Comparison of ENCODE assay signal across 8 mouse cellular contexts in the genomic region with DNA sequence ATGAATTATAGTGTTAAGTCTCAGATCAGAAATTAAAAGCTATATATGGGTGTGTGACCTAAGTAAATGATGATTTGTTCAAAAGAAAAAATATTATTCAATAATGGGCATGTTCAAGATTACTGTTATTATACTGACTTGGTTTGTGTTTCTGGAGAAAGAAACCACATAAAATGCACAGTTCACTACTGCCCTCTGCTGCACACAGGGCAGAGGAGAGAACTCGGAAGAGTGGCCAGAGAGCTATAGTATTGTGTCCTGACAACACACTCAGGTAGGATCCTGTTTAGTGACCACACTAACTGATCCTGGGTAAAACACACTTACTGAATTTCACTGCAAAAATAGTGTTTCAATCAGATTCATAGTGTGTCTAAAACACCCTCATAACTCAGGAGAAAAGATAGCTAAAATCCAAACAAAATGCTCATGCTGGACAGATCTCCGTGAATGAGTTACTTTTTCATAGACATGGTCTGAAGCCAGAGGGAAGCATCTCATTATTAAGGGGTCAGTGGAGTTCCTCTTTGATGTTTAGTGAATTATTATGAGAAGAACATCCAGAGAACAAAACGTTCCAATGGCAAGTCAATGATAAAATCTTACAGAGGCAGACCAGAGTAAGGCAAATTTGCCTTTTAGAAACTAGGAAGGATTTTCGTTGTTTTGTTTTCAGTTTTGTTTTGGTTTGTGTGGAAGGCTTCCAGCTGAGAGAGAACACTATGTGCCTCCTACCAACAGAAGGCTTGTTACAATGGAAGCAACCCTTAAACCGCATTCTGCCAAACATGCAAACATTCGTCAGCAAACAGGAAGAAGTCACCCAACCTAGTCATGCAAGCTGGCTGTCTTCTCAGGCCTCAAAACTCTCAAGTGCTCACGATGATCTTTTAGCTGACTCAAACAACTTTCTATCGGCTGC.
DNase-seq lines count a peak whose midpoint lies in the region; ATAC-seq and TF ChIP-seq lines count a peak whose summit lies in the region.

No protein-coding gene starts in this region.

- ATAC-seq in forebrain, embryonic 16.5 days, result peak; percentile 64
- ATAC-seq in hindbrain, postnatal 0 days, result peak; percentile 76; the same call in 1 of the 2 replicates
- peak; percentile 93 for ATAC-seq in megakaryocyte, adult 5-6 weeks (ENCODE audit: poor library complexity, severe bottlenecking)

- H3K4me2 ChIP-seq in forebrain, embryonic 16.5 days (ENCODE audit: low read length), result no peak overlapping the region
- H3K4me2 ChIP-seq in hindbrain, postnatal 0 days (ENCODE audit: low read depth, low read length), result 0 out of 2 replicates have a peak overlapping the region, but pooled peaks have one; percentile 10

- WGBS in forebrain, embryonic 16.5 days, result 53% methylated on average over 8 of the region's 8 CpGs
- 31% methylated on average over 8 of the region's 8 CpGs for WGBS in hindbrain, postnatal 0 days

- peak; percentile 2 for DNase-seq in cerebellum, adult 8-10 months
- DNase-seq in cerebellum, adult 11-12 months, result no peak
- peak; percentile 24 for DNase-seq in adrenal gland, postnatal 25 days
- peak; percentile 82 for DNase-seq in hindbrain, postnatal 0 days (ENCODE audit: low spot score)
- peak; percentile 20 to 70 for DNase-seq in layer of hippocampus, postnatal 25 days (ENCODE audit: extremely low spot score in 1 of 2, low spot score in 1 of 2)
- DNase-seq in right cerebral cortex, postnatal 10 days (ENCODE audit: low spot score in 2 of 2), result peak; percentile 54 to 71

- H3K9ac ChIP-seq in forebrain, embryonic 16.5 days (replicated peaks; ENCODE audit: low read depth, low read length), result no peak overlapping the region
- H3K9ac ChIP-seq in hindbrain, postnatal 0 days (replicated peaks; ENCODE audit: low read length), result no peak overlapping the region

- no peaks in the 10 kb centered on the region for H3K36me3 ChIP-seq in forebrain, embryonic 16.5 days (ENCODE audit: control insufficient read depth, insufficient read depth)
- H3K36me3 ChIP-seq in hindbrain, postnatal 0 days (ENCODE audit: insufficient read depth, low read length), result no peaks in the 10 kb centered on the region

- TF ChIP-seq CTCF in hindbrain, postnatal 0 days (IDR thresholded peaks at IDR 0.05; ENCODE audit: low read depth), result peak; percentile 88

- no peak overlapping the region for H3K4me3 ChIP-seq in forebrain, embryonic 16.5 days (replicated peaks; ENCODE audit: low read length)
- H3K4me3 ChIP-seq in hindbrain, postnatal 0 days (ENCODE audit: low read length), result no peak overlapping the region

- no peaks in the 10 kb centered on the region for H3K9me3 ChIP-seq in forebrain, embryonic 16.5 days (ENCODE audit: control insufficient read depth, low read length)
- H3K9me3 ChIP-seq in hindbrain, postnatal 0 days (ENCODE audit: low read length), result no peaks in the 10 kb centered on the region

- no peaks in the 10 kb centered on the region for H3K4me1 ChIP-seq in forebrain, embryonic 16.5 days (replicated peaks; ENCODE audit: control insufficient read depth, insufficient read depth, low read length)
- no peaks in the 10 kb centered on the region for H3K4me1 ChIP-seq in hindbrain, postnatal 0 days (ENCODE audit: insufficient read depth, low read length)

- no peak overlapping the region for H3K27ac ChIP-seq in forebrain, embryonic 16.5 days (ENCODE audit: low read length)
- H3K27ac ChIP-seq in hindbrain, postnatal 0 days, result no peak overlapping the region

- H3K27me3 ChIP-seq in forebrain, embryonic 16.5 days (replicated peaks; ENCODE audit: control insufficient read depth, insufficient read depth, low read length), result no peaks in the 10 kb centered on the region
- no peaks in the 10 kb centered on the region for H3K27me3 ChIP-seq in hindbrain, postnatal 0 days (ENCODE audit: insufficient read depth, low read length)
